Mouse (Mus musculus) small intestine, adult 2 months (tissue): ENCODE measurements around the gene Ampd2.

Source experiments
- CTCF ChIP-seq: fragments of 200-500 bp; IDR thresholded peaks from 2 replicates; pipeline ENCODE4 v1.5.1; 2012; ENCODE audit warnings: low read depth, mild to moderate bottlenecking, control low read depth, inconsistent platforms, low read length, moderate library complexity, mixed read lengths; ENCODE audit not compliant: insufficient replicate concordance, insufficient read length; ENCODE audit errors: extremely low read depth
- POLR2A ChIP-seq: fragments of 200-500 bp; IDR thresholded peaks from 2 replicates; pipeline ENCODE4 v1.6.1; 2012; ENCODE audit warnings: low read depth, mild to moderate bottlenecking, control low read depth, inconsistent platforms, low read length, moderate library complexity

GRCm38 (mm10) chr3:108131821-108132220 lies 45.4 kb upstream of the Ampd2 start:
- TF ChIP-seq CTCF (no peak), POLR2A (no peak)
